Mouse (Mus musculus): Measurements from ENCODE around the gene Fam92b. TPM values are rescaled to one million over a fixed set of nuclear protein-coding genes. Genes with fewer than 3 reads are reported as not detected.

The Fam92b gene
- 1.6 and 2.5 TPM in 2 replicates for polyA plus RNA-seq (2012; rRNA removed)

DNA sequence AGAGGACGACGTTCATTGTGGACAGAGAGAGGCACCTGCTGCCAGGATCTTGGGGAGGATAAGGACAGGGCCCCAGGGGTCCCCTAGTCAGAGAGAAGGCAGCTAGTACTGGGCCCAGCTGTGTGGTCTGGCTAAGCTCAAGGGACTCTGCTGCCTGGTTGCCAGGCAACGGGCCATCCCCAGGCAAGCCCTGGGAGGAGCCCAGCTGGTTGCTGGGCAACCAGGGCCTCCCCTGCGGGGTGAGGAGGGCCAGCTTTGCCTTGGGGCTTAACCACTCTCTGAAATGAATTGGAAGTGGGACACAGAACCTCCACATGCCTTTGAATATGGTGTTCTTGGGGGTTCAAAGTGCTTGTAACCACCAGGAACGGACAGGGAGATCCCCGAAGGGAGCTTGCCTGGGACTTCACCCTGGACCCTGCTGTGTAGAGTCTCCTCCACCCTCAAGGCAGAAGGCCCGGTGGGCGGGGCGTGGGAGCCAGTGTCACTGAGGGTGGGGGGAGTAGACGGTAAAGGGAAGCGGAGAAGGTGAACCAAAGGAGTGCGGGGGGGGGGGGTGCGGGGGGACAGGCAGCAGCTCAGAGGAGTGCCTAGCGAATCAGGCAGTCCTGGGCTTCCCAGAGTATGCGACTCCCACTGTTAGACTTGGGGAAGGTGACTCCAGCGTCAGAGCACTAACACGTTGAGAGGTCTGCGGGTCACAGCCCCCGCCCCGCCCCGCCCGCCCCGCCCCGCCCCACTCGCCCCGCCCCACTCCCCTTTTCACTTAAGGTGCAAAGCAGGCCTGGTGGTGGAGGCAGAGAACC, at the start of gene Fam92b:
Gene Fam92b (minus strand): TSS at position 149 of the 806 bp plus-strand sequence.

Other genes starting within 250 kb of the Fam92b start
- 3.9 and 7.7 TPM in 2 replicates for gene Crispld2, start 185.0 kb downstream of the Fam92b start, polyA plus RNA-seq (2012; rRNA removed)
- gene Zdhhc7, start 76.0 kb downstream of the Fam92b start, polyA plus RNA-seq (2012; rRNA removed), result 32.8 and 35.5 TPM in 2 replicates
- gene 6430548M08Rik, start 63.3 kb downstream of the Fam92b start, polyA plus RNA-seq (2012; rRNA removed), result 7.5 and 9.8 TPM in 2 replicates
- gene Gse1, start 51.0 kb upstream of the Fam92b start, polyA plus RNA-seq (2012; rRNA removed), result 49.7 and 78.8 TPM in 2 replicates

Data from central nervous system, embryonic 11.5 days (tissue).